Mouse (Mus musculus): ENCODE results near the gene Iqck. TPM values are rescaled to one million over a fixed set of nuclear protein-coding genes. Genes with fewer than 3 reads are reported as not detected.

The Iqck gene
- polyA plus RNA-seq, 1 experiment from 2014 or later: 3.1 TPM

GRCm38 (mm10) chr7:118827975-118828416 lies 27.6 kb upstream of the Iqck start:
- Histone ChIP-seq H3K4me3 (replicated peaks) (no peak overlapping the region), H3K4me2 (no peak overlapping the region), H3K9me3 (replicated peaks) (no peaks in the 10 kb centered on the region), H3K9ac (no peak overlapping the region), H3K27ac (no peak overlapping the region), H3K4me1 (0 out of 2 replicates have a peak, but pooled peaks cover 6% of the 10 kb centered on the region), H3K27me3 (no peaks in the 10 kb centered on the region), H3K36me3 (peaks cover 27% of the 10 kb centered on the region)
- ATAC-seq (replicated peaks; ENCODE audit: low FRiP score): no peak
- WGBS: 74% methylated on average over 5 of the region's 5 CpGs

GRCm38 (mm10) chr7:118837901-118838300 lies 17.7 kb upstream of the Iqck start:
- no peaks in the 10 kb centered on the region for H3K9me3 ChIP-seq (replicated peaks)
- no peak overlapping the region for H3K27ac ChIP-seq
- no peak overlapping the region for H3K4me3 ChIP-seq (replicated peaks)
- 77% methylated on average over 5 of the region's 5 CpGs for WGBS
- H3K4me1 ChIP-seq: no peaks in the 10 kb centered on the region
- H3K27me3 ChIP-seq: no peaks in the 10 kb centered on the region
- H3K4me2 ChIP-seq: no peak overlapping the region
- no peak overlapping the region for H3K9ac ChIP-seq
- no peak for ATAC-seq (replicated peaks; ENCODE audit: low FRiP score)
- peaks cover 98% of the 10 kb centered on the region for H3K36me3 ChIP-seq

GRCm38 (mm10) chr7:118841030-118841745 lies 14.4 kb upstream of the Iqck start:
- no peak overlapping the region for H3K4me3 ChIP-seq (replicated peaks)
- peaks cover 100% of the 10 kb centered on the region for H3K36me3 ChIP-seq
- H3K27ac ChIP-seq: no peak overlapping the region
- whole genome bisulfite sequencing: 81% methylated on average over 8 of the region's 8 CpGs
- ATAC-seq (replicated peaks; ENCODE audit: low FRiP score): no peak
- no peaks in the 10 kb centered on the region for H3K9me3 ChIP-seq (replicated peaks)
- H3K9ac ChIP-seq: no peak overlapping the region
- H3K27me3 ChIP-seq: no peaks in the 10 kb centered on the region
- no peaks in the 10 kb centered on the region for H3K4me1 ChIP-seq
- no peak overlapping the region for H3K4me2 ChIP-seq

GRCm38 (mm10) chr7:118841796-118842195 lies 13.8 kb upstream of the Iqck start:
- ATAC-seq (replicated peaks; ENCODE audit: low FRiP score): no peak
- 47% methylated on average over 1 of the region's 1 CpGs for WGBS
- H3K4me3 ChIP-seq (replicated peaks): no peak overlapping the region
- H3K4me2 ChIP-seq: no peak overlapping the region
- no peaks in the 10 kb centered on the region for H3K4me1 ChIP-seq
- no peaks in the 10 kb centered on the region for H3K27me3 ChIP-seq
- H3K36me3 ChIP-seq: peaks cover 100% of the 10 kb centered on the region
- H3K9ac ChIP-seq: no peak overlapping the region
- H3K9me3 ChIP-seq (replicated peaks): no peaks in the 10 kb centered on the region
- no peak overlapping the region for H3K27ac ChIP-seq

GRCm38 (mm10) chr7:118842938-118843337 lies 12.6 kb upstream of the Iqck start:
- Histone ChIP-seq H3K27me3 (no peaks in the 10 kb centered on the region), H3K27ac (no peak overlapping the region), H3K36me3 (peaks cover 100% of the 10 kb centered on the region), H3K4me1 (no peaks in the 10 kb centered on the region), H3K9ac (no peak overlapping the region), H3K9me3 (replicated peaks) (no peaks in the 10 kb centered on the region), H3K4me2 (no peak overlapping the region), H3K4me3 (replicated peaks) (no peak overlapping the region)
- ATAC-seq (replicated peaks; ENCODE audit: low FRiP score): no peak
- 78% methylated on average over 4 of the region's 4 CpGs for WGBS

GRCm38 (mm10) chr7:118845141-118845540 lies 10.4 kb upstream of the Iqck start:
- H3K9ac ChIP-seq: no peak overlapping the region
- WGBS: 75% methylated on average over 5 of the region's 5 CpGs
- peaks cover 9% of the 10 kb centered on the region for H3K4me1 ChIP-seq
- no peak overlapping the region for H3K4me3 ChIP-seq (replicated peaks)
- H3K36me3 ChIP-seq: peaks cover 100% of the 10 kb centered on the region
- no peaks in the 10 kb centered on the region for H3K27me3 ChIP-seq
- no peak overlapping the region for H3K27ac ChIP-seq
- ATAC-seq (replicated peaks; ENCODE audit: low FRiP score): no peak
- H3K9me3 ChIP-seq (replicated peaks): no peaks in the 10 kb centered on the region
- H3K4me2 ChIP-seq: no peak overlapping the region

GRCm38 (mm10) chr7:118846329-118846728 lies 9.2 kb upstream of the Iqck start:
- Histone ChIP-seq H3K9ac (no peak overlapping the region), H3K36me3 (peaks cover 100% of the 10 kb centered on the region), H3K4me1 (peaks cover 9% of the 10 kb centered on the region), H3K4me2 (no peak overlapping the region), H3K9me3 (replicated peaks) (no peaks in the 10 kb centered on the region), H3K27me3 (no peaks in the 10 kb centered on the region), H3K27ac (no peak overlapping the region), H3K4me3 (replicated peaks) (no peak overlapping the region)
- WGBS: 94% methylated on average over 4 of the region's 4 CpGs
- ATAC-seq (replicated peaks; ENCODE audit: low FRiP score): no peak

GRCm38 (mm10) chr7:118848796-118849195 lies 6.8 kb upstream of the Iqck start:
- H3K27ac ChIP-seq: peak overlapping the region; percentile 77
- no peaks in the 10 kb centered on the region for H3K9me3 ChIP-seq (replicated peaks)
- ATAC-seq (replicated peaks; ENCODE audit: low FRiP score): peak; percentile 63
- H3K4me2 ChIP-seq: no peak overlapping the region
- peaks cover 97% of the 10 kb centered on the region for H3K36me3 ChIP-seq
- WGBS: 67% methylated on average over 10 of the region's 10 CpGs
- no peaks in the 10 kb centered on the region for H3K27me3 ChIP-seq
- H3K4me3 ChIP-seq (replicated peaks): no peak overlapping the region
- no peak overlapping the region for H3K9ac ChIP-seq
- peaks cover 17% of the 10 kb centered on the region for H3K4me1 ChIP-seq

- H3K9ac ChIP-seq: no peak overlapping the region
- peak; percentile 9; the same call in 1 of the 2 replicates for ATAC-seq (replicated peaks; ENCODE audit: low FRiP score)
Measured at GRCm38 (mm10) chr7:118849543-118850250, 5.9 kb upstream of the Iqck start.

GRCm38 (mm10) chr7:118850676-118851290 lies 4.8 kb upstream of the Iqck start:
- Histone ChIP-seq H3K4me3 (replicated peaks) (no peak overlapping the region), H3K27me3 (no peaks in the 10 kb centered on the region), H3K9me3 (replicated peaks) (no peaks in the 10 kb centered on the region), H3K4me2 (no peak overlapping the region), H3K27ac (peak overlapping the region; percentile 77; the same call in 1 of the 2 replicates), H3K36me3 (peaks cover 77% of the 10 kb centered on the region), H3K4me1 (peaks cover 29% of the 10 kb centered on the region), H3K9ac (no peak overlapping the region)
- WGBS: 76% methylated on average over 9 of the region's 9 CpGs
- ATAC-seq (replicated peaks; ENCODE audit: low FRiP score): no peak

More at GRCm38 (mm10) chr7:118849543-118850250, 5.9 kb upstream of the Iqck start:
- Histone ChIP-seq H3K27ac (peak overlapping the region; percentile 77), H3K4me3 (replicated peaks) (no peak overlapping the region), H3K27me3 (no peaks in the 10 kb centered on the region), H3K9me3 (replicated peaks) (no peaks in the 10 kb centered on the region), H3K4me1 (peaks cover 26% of the 10 kb centered on the region), H3K4me2 (no peak overlapping the region), H3K36me3 (peaks cover 88% of the 10 kb centered on the region)
- WGBS: 56% methylated on average over 5 of the region's 5 CpGs

GRCm38 (mm10) chr7:118851571-118851970 lies 4.0 kb upstream of the Iqck start:
- Histone ChIP-seq H3K9ac (no peak overlapping the region), H3K4me2 (no peak overlapping the region), H3K36me3 (peaks cover 69% of the 10 kb centered on the region), H3K4me3 (replicated peaks) (no peak overlapping the region), H3K9me3 (replicated peaks) (no peaks in the 10 kb centered on the region), H3K27ac (no peak overlapping the region), H3K27me3 (no peaks in the 10 kb centered on the region), H3K4me1 (peaks cover 34% of the 10 kb centered on the region)
- no peak for ATAC-seq (replicated peaks; ENCODE audit: low FRiP score)
- 92% methylated on average over 7 of the region's 7 CpGs for WGBS

- no peaks in the 10 kb centered on the region for H3K27me3 ChIP-seq
- 86% methylated on average over 4 of the region's 4 CpGs for WGBS
- peak overlapping the region; percentile 27; the same call in 1 of the 2 replicates for H3K27ac ChIP-seq
- no peak for ATAC-seq (replicated peaks; ENCODE audit: low FRiP score)
- no peak overlapping the region for H3K9ac ChIP-seq
- no peak overlapping the region for H3K4me3 ChIP-seq (replicated peaks)
- H3K4me2 ChIP-seq: no peak overlapping the region
- peaks cover 59% of the 10 kb centered on the region for H3K36me3 ChIP-seq
- H3K4me1 ChIP-seq: peaks cover 34% of the 10 kb centered on the region
- H3K9me3 ChIP-seq (replicated peaks): no peaks in the 10 kb centered on the region
Measured at GRCm38 (mm10) chr7:118852611-118853010, 2.9 kb upstream of the Iqck start.

Measured in kidney, embryonic 15.5 days (tissue).